Mouse (Mus musculus) myocyte (in vitro differentiated cells): ENCODE measurements at regions not wholly inside any gene's neighbourhood (a gene's known extent, or its start where the extent isn't known, plus 50 kb on each side); places are given as distances from the start of the nearest gene placed in this dataset.

ENCODE experiments used
- H3K27me3 ChIP-seq: one replicate; pipeline ENCODE4 v1.6.1; 2011; ENCODE audit not compliant: control insufficient read depth, insufficient read depth, insufficient read length
- H3K36me3 ChIP-seq: one replicate; pipeline ENCODE4 v1.6.1; 2011; ENCODE audit not compliant: control insufficient read depth, insufficient read depth
- H3K4me2 ChIP-seq: one replicate; pipeline ENCODE4 v1.6.1; 2011; ENCODE audit warnings: low read depth, control low read depth
- H3K4me3 ChIP-seq: one replicate; pipeline ENCODE4 v1.5.1; 2011; ENCODE audit warnings: mild to moderate bottlenecking, control low read depth, moderate library complexity
- H3K79me2 ChIP-seq: one replicate; pipeline ENCODE4 v1.6.1; 2011; ENCODE audit not compliant: control insufficient read depth, insufficient read depth
- H3ac ChIP-seq: one replicate; pipeline ENCODE4 v1.6.1; 2011; ENCODE audit not compliant: control insufficient read depth, insufficient read length
- CEBPB ChIP-seq: IDR thresholded peaks from 2 replicates; pipeline ENCODE4 v1.6.1; 2011; ENCODE audit warnings: mild to moderate bottlenecking, moderate library complexity; ENCODE audit not compliant: poor library complexity, insufficient read depth, severe bottlenecking
- E2F4 ChIP-seq: IDR thresholded peaks from one replicate; pipeline ENCODE4 v1.6.1; 2011; ENCODE audit warnings: mild to moderate bottlenecking, control low read depth, moderate library complexity; ENCODE audit not compliant: insufficient read depth
- MAX ChIP-seq: IDR thresholded peaks from one replicate; pipeline ENCODE4 v1.6.1; 2011; ENCODE audit warnings: low read depth, mild to moderate bottlenecking, control low read depth
- MYOD1 ChIP-seq, 3 experiments: IDR thresholded peaks; one replicate each; pipeline ENCODE4 v1.6.1; 2011; ENCODE audit warnings: control low read depth in 2 of 3, low read depth in 2 of 3, mild to moderate bottlenecking in 2 of 3, moderate library complexity in 1 of 3; ENCODE audit not compliant: insufficient read length in 2 of 3, control insufficient read depth in 1 of 3
- MYOG ChIP-seq, 3 experiments: IDR thresholded peaks; one replicate each; pipeline ENCODE4 v1.6.1; 2011; ENCODE audit warnings: control low read depth in 2 of 3, low read depth in 2 of 3, mild to moderate bottlenecking in 2 of 3; ENCODE audit not compliant: insufficient read length in 2 of 3, control insufficient read depth in 1 of 3, insufficient read depth in 1 of 3
- POLR2A ChIP-seq: IDR thresholded peaks from one replicate; pipeline ENCODE4 v1.6.1; 2011; ENCODE audit warnings: low read depth, mild to moderate bottlenecking, control low read depth, moderate library complexity; ENCODE audit not compliant: insufficient read length
- POLR2AphosphoS2 ChIP-seq: IDR thresholded peaks from one replicate; pipeline ENCODE4 v1.6.1; 2011; ENCODE audit warnings: low read depth, control low read depth; ENCODE audit not compliant: insufficient read length
- REST ChIP-seq: IDR thresholded peaks from one replicate; pipeline ENCODE4 v1.6.1; 2011; ENCODE audit warnings: mild to moderate bottlenecking, control low read depth, moderate library complexity; ENCODE audit not compliant: insufficient read depth, insufficient read length
- SRF ChIP-seq: IDR thresholded peaks from one replicate; pipeline ENCODE4 v1.6.1; 2011; ENCODE audit warnings: low read depth; ENCODE audit not compliant: control insufficient read depth, insufficient read length
- TCF12 ChIP-seq: IDR thresholded peaks from one replicate; pipeline ENCODE4 v1.6.1; 2011; ENCODE audit warnings: mild to moderate bottlenecking, control low read depth; ENCODE audit not compliant: poor library complexity, insufficient read depth, severe bottlenecking
- TCF3 ChIP-seq: IDR thresholded peaks from one replicate; pipeline ENCODE4 v1.6.1; 2011; ENCODE audit warnings: low read depth, control low read depth; ENCODE audit not compliant: insufficient read length
- USF1 ChIP-seq: IDR thresholded peaks from one replicate; pipeline ENCODE4 v1.6.1; 2011; ENCODE audit warnings: low read depth, mild to moderate bottlenecking, control low read depth, moderate library complexity

GRCm38 (mm10) chr10:95013213-95013915 lies 68.7 kb upstream of the Plxnc1 start:
- H3K4me3 ChIP-seq: no peak overlapping the region
- TF ChIP-seq TCF3: no peak
- no peak for TF ChIP-seq POLR2AphosphoS2
- TF ChIP-seq REST: no peak
- no peak for TF ChIP-seq MYOG (IDR thresholded peaks at IDR 0.05; ENCODE audit: control insufficient read depth in 1 of 3, insufficient read depth in 1 of 3, insufficient read length in 2 of 3, low read depth in 2 of 3)
- TF ChIP-seq USF1: no peak
- no peak for TF ChIP-seq CEBPB
- no peak for TF ChIP-seq TCF12
- TF ChIP-seq POLR2A: no peak
- TF ChIP-seq E2F4: no peak
- TF ChIP-seq MAX: no peak
- no peak for TF ChIP-seq MYOD1 (IDR thresholded peaks at IDR 0.05; ENCODE audit: control insufficient read depth in 1 of 3, insufficient read length in 2 of 3, low read depth in 2 of 3)
- no peak for TF ChIP-seq SRF

GRCm38 (mm10) chr10:95010333-95010732 lies 65.7 kb upstream of the Plxnc1 start:
- no peak overlapping the region for H3K4me3 ChIP-seq
- TF ChIP-seq POLR2AphosphoS2: no peak
- no peak for TF ChIP-seq MYOD1 (IDR thresholded peaks at IDR 0.05; ENCODE audit: control insufficient read depth in 1 of 3, insufficient read length in 2 of 3, low read depth in 2 of 3)
- TF ChIP-seq SRF: no peak
- TF ChIP-seq REST: no peak
- no peak for TF ChIP-seq TCF12
- no peak for TF ChIP-seq E2F4
- H3K79me2 ChIP-seq: no peaks in the 10 kb centered on the region
- no peaks in the 10 kb centered on the region for H3K36me3 ChIP-seq
- no peak overlapping the region for H3ac ChIP-seq
- H3K27me3 ChIP-seq: no peaks in the 10 kb centered on the region
- H3K4me2 ChIP-seq: no peak overlapping the region

More at GRCm38 (mm10) chr10:95013213-95013915, 68.7 kb upstream of the Plxnc1 start:
- H3K27me3 ChIP-seq: no peaks in the 10 kb centered on the region
- no peaks in the 10 kb centered on the region for H3K79me2 ChIP-seq
- H3K36me3 ChIP-seq: no peaks in the 10 kb centered on the region
- H3ac ChIP-seq: no peak overlapping the region
- no peak overlapping the region for H3K4me2 ChIP-seq

GRCm38 (mm10) chr10:95009081-95009480 lies 64.4 kb upstream of the Plxnc1 start:
- no peaks in the 10 kb centered on the region for H3K36me3 ChIP-seq
- H3K79me2 ChIP-seq: no peaks in the 10 kb centered on the region
- TF ChIP-seq POLR2A (no peak), CEBPB (peak; percentile 51; the same call in 1 of the 2 replicates)
- H3K4me3 ChIP-seq: no peak overlapping the region
- H3K4me2 ChIP-seq: no peak overlapping the region
- no peaks in the 10 kb centered on the region for H3K27me3 ChIP-seq
- no peak overlapping the region for H3ac ChIP-seq

GRCm38 (mm10) chr10:95004065-95004763 lies 59.6 kb upstream of the Plxnc1 start:
- TF ChIP-seq E2F4 (no peak), TCF3 (no peak), USF1 (no peak), REST (no peak), MAX (no peak), POLR2AphosphoS2 (no peak), TCF12 (no peak), SRF (no peak), POLR2A (no peak), CEBPB (no peak), MYOG (IDR thresholded peaks at IDR 0.05; ENCODE audit: control insufficient read depth in 1 of 3, insufficient read depth in 1 of 3, insufficient read length in 2 of 3, low read depth in 2 of 3) (no peak), MYOD1 (IDR thresholded peaks at IDR 0.05; ENCODE audit: control insufficient read depth in 1 of 3, insufficient read length in 2 of 3, low read depth in 2 of 3) (no peak)
- H3K27me3 ChIP-seq: no peaks in the 10 kb centered on the region
- H3K79me2 ChIP-seq: no peaks in the 10 kb centered on the region
- no peak overlapping the region for H3K4me2 ChIP-seq
- no peaks in the 10 kb centered on the region for H3K36me3 ChIP-seq
- no peak overlapping the region for H3K4me3 ChIP-seq
- no peak overlapping the region for H3ac ChIP-seq

- Histone ChIP-seq H3K4me2 (no peak overlapping the region), H3K4me3 (no peak overlapping the region)
- TF ChIP-seq USF1 (no peak), TCF12 (no peak), TCF3 (no peak), MYOG (IDR thresholded peaks at IDR 0.05; ENCODE audit: control insufficient read depth in 1 of 3, insufficient read depth in 1 of 3, insufficient read length in 2 of 3, low read depth in 2 of 3) (peak in 1 of 3 experiments; percentile 4), POLR2A (no peak), MAX (no peak), REST (no peak), SRF (no peak), E2F4 (no peak)
These were observed 59.0 kb upstream of the Plxnc1 start for GRCm38 (mm10) chr10:95003621-95004020.

More at GRCm38 (mm10) chr10:95003621-95004020, 59.0 kb upstream of the Plxnc1 start:
- Histone ChIP-seq H3K79me2 (no peaks in the 10 kb centered on the region), H3K36me3 (no peaks in the 10 kb centered on the region), H3K27me3 (no peaks in the 10 kb centered on the region), H3ac (no peak overlapping the region)
